Mouse (Mus musculus) CH12.LX (cell line): Measurements from ENCODE around the gene Sema3b. TPM values are rescaled to one million over a fixed set of nuclear protein-coding genes. Genes with fewer than 3 reads are reported as not detected.
A peak's percentile ranks its signal among the peaks of the same experiment; 100 is the strongest.

Source experiments
- DNase-seq: peaks from one replicate; pipeline ENCODE4 v3.0.0-alpha.2; 2013; ENCODE audit errors: extremely low read depth
- H3K27ac ChIP-seq: 2 replicates; pipeline ENCODE4 v1.5.1; 2012; ENCODE audit warnings: low read depth, mild to moderate bottlenecking, control low read depth, moderate library complexity; ENCODE audit not compliant: insufficient read depth
- H3K27me3 ChIP-seq: replicated peaks from 2 replicates; pipeline ENCODE3; 2012; ENCODE audit warnings: inconsistent platforms
- H3K36me3 ChIP-seq, 2 experiments: replicated peaks in 1 of 2; 2 replicates each; pipeline versions ENCODE3 to v1.6.1; 2012; ENCODE audit warnings: inconsistent platforms in 1 of 2, low read length in 1 of 2, mild to moderate bottlenecking in 1 of 2, mixed read lengths in 1 of 2, moderate library complexity in 1 of 2; ENCODE audit not compliant: control insufficient read depth in 1 of 2, insufficient read depth in 1 of 2
- H3K4me1 ChIP-seq, 2 experiments: 2 replicates each; pipeline ENCODE4 v1.6.1; 2012; ENCODE audit warnings: inconsistent platforms in 1 of 2, moderate library complexity in 1 of 2; ENCODE audit not compliant: insufficient read depth in 2 of 2, control insufficient read depth in 1 of 2
- H3K4me2 ChIP-seq: 2 replicates; pipeline ENCODE4 v1.6.1; 2012; ENCODE audit warnings: low read depth, mild to moderate bottlenecking, control low read depth; ENCODE audit not compliant: poor library complexity, insufficient read depth, severe bottlenecking
- H3K4me3 ChIP-seq, 3 experiments: fragments of 150-350 bp in 1 of 3; sonication (generic) in 1 of 3; replicated peaks in 1 of 3; 2 replicates each; pipeline versions ENCODE3 to v1.5.1; 2011 to 2012; ENCODE audit warnings: low read depth in 2 of 3, low read length in 2 of 3, mild to moderate bottlenecking in 2 of 3, moderate library complexity in 2 of 3, control low read depth in 1 of 3, improper control_type of control experiment in 1 of 3, inconsistent platforms in 1 of 3, mixed read lengths in 1 of 3; ENCODE audit not compliant: poor library complexity in 1 of 3
- H3K79me2 ChIP-seq: replicated peaks from 2 replicates; pipeline ENCODE4 v1.6.1; 2012; ENCODE audit warnings: mild to moderate bottlenecking, moderate library complexity; ENCODE audit not compliant: control insufficient read depth, poor library complexity, insufficient read depth, severe bottlenecking; ENCODE audit errors: extremely low read depth
- H3K9ac ChIP-seq: 2 replicates; pipeline ENCODE4 v1.6.1; 2012; ENCODE audit warnings: low read depth, mild to moderate bottlenecking, control low read depth, moderate library complexity; ENCODE audit not compliant: insufficient read depth
- H3K9me3 ChIP-seq: replicated peaks from 2 replicates; pipeline ENCODE3; 2012; ENCODE audit warnings: low read length, inconsistent platforms, mixed read lengths
- CHD2 ChIP-seq: IDR thresholded peaks from 2 replicates; pipeline ENCODE4 v1.6.1; 2011; ENCODE audit warnings: low read length, improper control_type of control experiment
- IRF4 ChIP-seq: IDR thresholded peaks from 2 replicates; pipeline ENCODE4 v1.6.1; 2014; ENCODE audit warnings: low read depth, mild to moderate bottlenecking, inconsistent platforms, low read length, improper control_type of control experiment
- JUN ChIP-seq: IDR thresholded peaks from 2 replicates; pipeline ENCODE4 v1.6.1; 2011; ENCODE audit warnings: low read depth, mild to moderate bottlenecking, low read length, improper control_type of control experiment, moderate library complexity; ENCODE audit not compliant: insufficient read depth
- MAFK ChIP-seq: IDR thresholded peaks from 2 replicates; pipeline ENCODE4 v1.6.1; 2011; ENCODE audit warnings: low read length, improper control_type of control experiment; ENCODE audit not compliant: insufficient replicate concordance
- MAX ChIP-seq: IDR thresholded peaks from 2 replicates; pipeline ENCODE4 v1.6.1; 2011; ENCODE audit warnings: low read length, improper control_type of control experiment
- NELFE ChIP-seq: IDR thresholded peaks from 2 replicates; pipeline ENCODE4 v1.6.1; 2011; ENCODE audit warnings: low read depth, low read length, improper control_type of control experiment
- POLR2AphosphoS2 ChIP-seq: IDR thresholded peaks from 2 replicates; pipeline ENCODE4 v1.6.1; 2011; ENCODE audit warnings: low read depth, low read length, improper control_type of control experiment
- RAD21 ChIP-seq: IDR thresholded peaks from 2 replicates; pipeline ENCODE4 v1.6.1; 2011; ENCODE audit warnings: low read depth, mild to moderate bottlenecking, low read length, improper control_type of control experiment, moderate library complexity
- RCOR1 ChIP-seq: conservative IDR thresholded peaks from 2 replicates; pipeline ENCODE4 v1.6.1; 2012; ENCODE audit warnings: low read depth, mild to moderate bottlenecking, inconsistent platforms, low read length, improper control_type of control experiment
- SIN3A ChIP-seq: IDR thresholded peaks from 2 replicates; pipeline ENCODE4 v1.6.1; 2012; ENCODE audit warnings: low read length, improper control_type of control experiment, inconsistent platforms
- TCF12 ChIP-seq: IDR thresholded peaks from 2 replicates; pipeline ENCODE4 v1.6.1; 2014; ENCODE audit warnings: low read depth, mild to moderate bottlenecking, inconsistent platforms, low read length, improper control_type of control experiment
- UBTF ChIP-seq: IDR thresholded peaks from 2 replicates; pipeline ENCODE4 v1.6.1; 2012; ENCODE audit warnings: low read depth, mild to moderate bottlenecking, inconsistent platforms, low read length, improper control_type of control experiment, moderate library complexity
- USF1 ChIP-seq: IDR thresholded peaks from 2 replicates; pipeline ENCODE4 v1.6.1; 2014; ENCODE audit warnings: low read depth, mild to moderate bottlenecking, inconsistent platforms, low read length, improper control_type of control experiment
- ZC3H11A ChIP-seq: IDR thresholded peaks from 2 replicates; pipeline ENCODE4 v1.6.1; 2012; ENCODE audit warnings: low read depth, mild to moderate bottlenecking, inconsistent platforms, low read length, improper control_type of control experiment
- ZMIZ1 ChIP-seq: IDR thresholded peaks from 2 replicates; pipeline ENCODE4 v1.6.1; 2012; ENCODE audit warnings: low read depth, mild to moderate bottlenecking, inconsistent platforms, low read length, improper control_type of control experiment
- ZNF384 ChIP-seq: IDR thresholded peaks from 2 replicates; pipeline ENCODE4 v1.6.1; 2012; ENCODE audit warnings: low read depth, low read length, improper control_type of control experiment, inconsistent platforms
- dilution Hi-C: fragments of 300-500 bp; cut with MboI; formaldehyde crosslinking; loops from 2 replicates; pipeline ENCODE4 v1.14.3; 2020; ENCODE audit warnings: low sequenced_read_pairs; ENCODE audit not compliant: extremely low pct_unique_long_range_greater_than_20kb, extremely low pct_ligation_motif_present
- in situ Hi-C: fragments of 300-500 bp; cut with MboI; formaldehyde crosslinking; loops from 3 replicates; pipeline ENCODE4 v1.14.3; 2019; ENCODE audit warnings: low sequenced_read_pairs, low pct_ligation_motif_present, low pct_unique_long_range_greater_than_20kb, mixed read lengths
- polyA plus RNA-seq: library from polyadenylated mRNA; unstranded; fragments of >175 nt; gene quantifications from 2 replicates; pipeline ENCODE4 v1.2.1, GENCODE M21; 2012; ENCODE audit warnings: low read depth; ENCODE audit not compliant: insufficient read length
- total RNA-seq, 2 experiments: library from RNA; depleted of rRNA; stranded (reverse); fragments of 300-350 nt in 1 of 2; fragments of >200 nt in 1 of 2; gene quantifications; 2 replicates each; pipeline ENCODE4 v1.2.3; 2012 to 2014

Gene Sema3b
- total and polyA plus RNA-seq, 3 experiments, result 4.3 to 11.6 (median 8.0) TPM

GRCm38 (mm10) chr9:107568331-107569261 is 40.4 kb downstream of the Sema3b start (continued):
- TF ChIP-seq IRF4, result no peak
- no peak for TF ChIP-seq POLR2AphosphoS2
- TF ChIP-seq NELFE, result peak; percentile 50; the same call in 1 of the 2 replicates
- TF ChIP-seq RCOR1, result no peak
- TF ChIP-seq ZC3H11A, result no peak

GRCm38 (mm10) chr9:107567702-107568319 is 41.2 kb downstream of the Sema3b start, which contains the start of gene Hyal2:
Gene Hyal2 (plus strand): TSS chr9:107567945.
- peaks cover 9% of the 10 kb centered on the region for H3K79me2 ChIP-seq
- dilution Hi-C loops (no loop called here), in situ Hi-C loops (no loop called here)
- H3K4me2 ChIP-seq, result peak within 1 kb of the TSS; percentile 65; the same call in 1 of the 2 replicates
- no peak for DNase-seq
- TF ChIP-seq CHD2 (no peak), USF1 (no peak), MAX (no peak), JUN (no peak), RCOR1 (no peak), TCF12 (no peak), ZNF384 (no peak), SIN3A (no peak), MAFK (no peak), ZMIZ1 (no peak), UBTF (no peak), RAD21 (no peak), IRF4 (no peak)
- TF ChIP-seq, all 38 proteins: peak for 0
- no peaks in the 10 kb centered on the region for H3K9me3 ChIP-seq
- peaks cover 34 to 54% of the 10 kb centered on the region in 2 experiments for H3K36me3 ChIP-seq
- no peaks in the 10 kb centered on the region for H3K27me3 ChIP-seq
- H3K27ac ChIP-seq, result no peak within 1 kb of the TSS
- peak within 1 kb of the TSS; percentile 80 to 83 (median 80) for H3K4me3 ChIP-seq
- H3K4me1 ChIP-seq, result peaks cover 23 to 54% of the 10 kb centered on the region in 2 experiments
- H3K9ac ChIP-seq, result peak within 1 kb of the TSS; percentile 79
